Mouse (Mus musculus): ENCODE results near the gene Hydin. TPM values are rescaled to one million over a fixed set of nuclear protein-coding genes. Genes with fewer than 3 reads are reported as not detected.

Hydin gene
- polyA plus RNA-seq (2012; rRNA removed; ENCODE audit: low replicate concordance), result 0.30 and 0.63 TPM in 2 replicates

GRCm38 (mm10) chr8:110266741-110267140, at the start of gene Hydin:
Hydin (plus strand) TSS chr8:110266977.

GRCm38 (mm10) chr8:110618391-110619207, 351.8 kb downstream of the Hydin start, which contains the start of gene Vac14:
Vac14 (plus strand) TSS chr8:110618585.

Other genes starting within 250 kb of the Hydin start
- 0.60 and 6.4 TPM in 2 replicates for gene Chst4, start 227.2 kb upstream of the Hydin start, polyA plus RNA-seq (2012; rRNA removed; ENCODE audit: low replicate concordance)
- gene Zfp612, start 187.2 kb upstream of the Hydin start, polyA plus RNA-seq (2012; rRNA removed; ENCODE audit: low replicate concordance), result 0.86 and 2.3 TPM in 2 replicates
- gene Gm21964, start 165.8 kb upstream of the Hydin start, polyA plus RNA-seq (2012; rRNA removed; ENCODE audit: low replicate concordance), result not detected in 2 replicates
- gene Gm17720, start 164.2 kb upstream of the Hydin start, polyA plus RNA-seq (2012; rRNA removed; ENCODE audit: low replicate concordance), result not detected in 2 replicates
- not detected in 2 replicates for gene Calb2, start 98.8 kb upstream of the Hydin start, polyA plus RNA-seq (2012; rRNA removed; ENCODE audit: low replicate concordance)
- 2.4 and 6.6 TPM in 2 replicates for gene Cmtr2, start 51.3 kb upstream of the Hydin start, polyA plus RNA-seq (2012; rRNA removed; ENCODE audit: low replicate concordance)

Measured in subcutaneous adipose tissue, adult 2 months (tissue).